Mouse (Mus musculus): ENCODE results near the gene Anxa4. TPM values are rescaled to one million over a fixed set of nuclear protein-coding genes. Genes with fewer than 3 reads are reported as not detected.

Gene Anxa4
- polyA plus RNA-seq, 1 experiment from 2014 or later = 12.1 TPM

- H3K27ac ChIP-seq (replicated peaks; ENCODE audit: low read depth, low read length) = no peak overlapping the region
- H3K4me1 ChIP-seq (ENCODE audit: control insufficient read depth, insufficient read depth, low read length) = 0 out of 2 replicates have a peak, but pooled peaks cover 2% of the 10 kb centered on the region
- no peak overlapping the region for H3K9ac ChIP-seq (ENCODE audit: low read length)
- no peaks in the 10 kb centered on the region for H3K27me3 ChIP-seq (ENCODE audit: control insufficient read depth, insufficient read depth, low read length)
- 49% methylated on average over 3 of the region's 3 CpGs for WGBS
- H3K36me3 ChIP-seq (ENCODE audit: control insufficient read depth, insufficient read depth, low read length) = no peaks in the 10 kb centered on the region
- no peak overlapping the region for H3K4me3 ChIP-seq (ENCODE audit: low read depth, low read length)
- ATAC-seq (ENCODE audit: insufficient number of reproducible peaks, low FRiP score, low TSS enrichment, low read depth) (no peak), DNase-seq (ENCODE audit: low spot score) (no peak)
- H3K4me2 ChIP-seq (ENCODE audit: low read depth, severe bottlenecking) = peak overlapping the region; percentile 19
- H3K9me3 ChIP-seq (ENCODE audit: control insufficient read depth, low read length) = no peaks in the 10 kb centered on the region
These were observed 21.5 kb upstream of the Anxa4 start for GRCm38 (mm10) chr6:86814926-86815325.

- Histone ChIP-seq H3K9ac (ENCODE audit: low read length) (no peak overlapping the region), H3K4me2 (ENCODE audit: low read depth, severe bottlenecking) (no peak overlapping the region), H3K4me1 (ENCODE audit: control insufficient read depth, insufficient read depth, low read length) (0 out of 2 replicates have a peak, but pooled peaks cover 2% of the 10 kb centered on the region), H3K4me3 (ENCODE audit: low read depth, low read length) (no peak overlapping the region), H3K36me3 (ENCODE audit: control insufficient read depth, insufficient read depth, low read length) (no peaks in the 10 kb centered on the region), H3K9me3 (ENCODE audit: control insufficient read depth, low read length) (no peaks in the 10 kb centered on the region), H3K27ac (replicated peaks; ENCODE audit: low read depth, low read length) (no peak overlapping the region), H3K27me3 (ENCODE audit: control insufficient read depth, insufficient read depth, low read length) (no peaks in the 10 kb centered on the region)
- ATAC-seq (ENCODE audit: insufficient number of reproducible peaks, low FRiP score, low TSS enrichment, low read depth) = no peak
- DNase-seq (ENCODE audit: low spot score) = peak; percentile 58
- WGBS = 14% methylated on average over 3 of the region's 3 CpGs
These were observed 20.0 kb upstream of the Anxa4 start for GRCm38 (mm10) chr6:86813341-86813740.

- Histone ChIP-seq H3K4me1 (ENCODE audit: control insufficient read depth, insufficient read depth, low read length) (0 out of 2 replicates have a peak, but pooled peaks cover 2% of the 10 kb centered on the region), H3K4me3 (ENCODE audit: low read depth, low read length) (no peak overlapping the region), H3K27me3 (ENCODE audit: control insufficient read depth, insufficient read depth, low read length) (no peaks in the 10 kb centered on the region), H3K9me3 (ENCODE audit: control insufficient read depth, low read length) (no peaks in the 10 kb centered on the region), H3K27ac (replicated peaks; ENCODE audit: low read depth, low read length) (no peak overlapping the region), H3K9ac (ENCODE audit: low read length) (no peak overlapping the region), H3K4me2 (ENCODE audit: low read depth, severe bottlenecking) (no peak overlapping the region), H3K36me3 (ENCODE audit: control insufficient read depth, insufficient read depth, low read length) (no peaks in the 10 kb centered on the region)
- ATAC-seq (ENCODE audit: insufficient number of reproducible peaks, low FRiP score, low TSS enrichment, low read depth) (no peak), DNase-seq (ENCODE audit: low spot score) (no peak)
- 59% methylated on average over 4 of the region's 4 CpGs for WGBS
These were observed 19.5 kb upstream of the Anxa4 start for GRCm38 (mm10) chr6:86812919-86813318.

GRCm38 (mm10) chr6:86806455-86807086, 13.2 kb upstream of the Anxa4 start:
- Histone ChIP-seq H3K9me3 (ENCODE audit: control insufficient read depth, low read length) (no peaks in the 10 kb centered on the region), H3K4me3 (ENCODE audit: low read depth, low read length) (no peak overlapping the region), H3K27ac (replicated peaks; ENCODE audit: low read depth, low read length) (no peak overlapping the region), H3K9ac (ENCODE audit: low read length) (no peak overlapping the region), H3K4me2 (ENCODE audit: low read depth, severe bottlenecking) (no peak overlapping the region), H3K4me1 (ENCODE audit: control insufficient read depth, insufficient read depth, low read length) (no peaks in the 10 kb centered on the region), H3K36me3 (ENCODE audit: control insufficient read depth, insufficient read depth, low read length) (no peaks in the 10 kb centered on the region), H3K27me3 (ENCODE audit: control insufficient read depth, insufficient read depth, low read length) (no peaks in the 10 kb centered on the region)
- DNase-seq (ENCODE audit: low spot score) (peak; percentile 68), ATAC-seq (ENCODE audit: insufficient number of reproducible peaks, low FRiP score, low TSS enrichment, low read depth) (no peak)
- whole genome bisulfite sequencing = 4% methylated on average over 5 of the region's 5 CpGs

- Histone ChIP-seq H3K27me3 (ENCODE audit: control insufficient read depth, insufficient read depth, low read length) (no peaks in the 10 kb centered on the region), H3K4me1 (ENCODE audit: control insufficient read depth, insufficient read depth, low read length) (no peaks in the 10 kb centered on the region), H3K27ac (replicated peaks; ENCODE audit: low read depth, low read length) (no peak overlapping the region), H3K4me2 (ENCODE audit: low read depth, severe bottlenecking) (no peak overlapping the region), H3K9me3 (ENCODE audit: control insufficient read depth, low read length) (no peaks in the 10 kb centered on the region), H3K36me3 (ENCODE audit: control insufficient read depth, insufficient read depth, low read length) (no peaks in the 10 kb centered on the region), H3K4me3 (ENCODE audit: low read depth, low read length) (no peak overlapping the region), H3K9ac (ENCODE audit: low read length) (no peak overlapping the region)
- WGBS = 81% methylated on average over 3 of the region's 3 CpGs
- no peak for DNase-seq (ENCODE audit: low spot score)
- ATAC-seq (ENCODE audit: insufficient number of reproducible peaks, low FRiP score, low TSS enrichment, low read depth) = no peak
These were observed 11.3 kb upstream of the Anxa4 start for GRCm38 (mm10) chr6:86804646-86805045.

GRCm38 (mm10) chr6:86801431-86801830, 8.0 kb upstream of the Anxa4 start:
- H3K27ac ChIP-seq (replicated peaks; ENCODE audit: low read depth, low read length) = no peak overlapping the region
- no peak overlapping the region for H3K4me3 ChIP-seq (ENCODE audit: low read depth, low read length)
- H3K4me2 ChIP-seq (ENCODE audit: low read depth, severe bottlenecking) = no peak overlapping the region
- H3K9ac ChIP-seq (ENCODE audit: low read length) = no peak overlapping the region
- no peaks in the 10 kb centered on the region for H3K27me3 ChIP-seq (ENCODE audit: control insufficient read depth, insufficient read depth, low read length)
- no peaks in the 10 kb centered on the region for H3K9me3 ChIP-seq (ENCODE audit: control insufficient read depth, low read length)
- H3K4me1 ChIP-seq (ENCODE audit: control insufficient read depth, insufficient read depth, low read length) = no peaks in the 10 kb centered on the region
- no peak for ATAC-seq (ENCODE audit: insufficient number of reproducible peaks, low FRiP score, low TSS enrichment, low read depth)
- WGBS = 37% methylated on average over 11 of the region's 11 CpGs
- no peak for DNase-seq (ENCODE audit: low spot score)
- H3K36me3 ChIP-seq (ENCODE audit: control insufficient read depth, insufficient read depth, low read length) = no peaks in the 10 kb centered on the region

- ATAC-seq (ENCODE audit: insufficient number of reproducible peaks, low FRiP score, low TSS enrichment, low read depth) = no peak
- Histone ChIP-seq H3K4me2 (ENCODE audit: low read depth, severe bottlenecking) (no peak overlapping the region), H3K27ac (replicated peaks; ENCODE audit: low read depth, low read length) (no peak overlapping the region), H3K9me3 (ENCODE audit: control insufficient read depth, low read length) (no peaks in the 10 kb centered on the region), H3K4me3 (ENCODE audit: low read depth, low read length) (no peak overlapping the region), H3K36me3 (ENCODE audit: control insufficient read depth, insufficient read depth, low read length) (no peaks in the 10 kb centered on the region), H3K4me1 (ENCODE audit: control insufficient read depth, insufficient read depth, low read length) (no peaks in the 10 kb centered on the region), H3K27me3 (ENCODE audit: control insufficient read depth, insufficient read depth, low read length) (no peaks in the 10 kb centered on the region), H3K9ac (ENCODE audit: low read length) (no peak overlapping the region)
- 91% methylated on average over 3 of the region's 3 CpGs for WGBS
- no peak for DNase-seq (ENCODE audit: low spot score)
These were observed 7.1 kb upstream of the Anxa4 start for GRCm38 (mm10) chr6:86800467-86800866.

- Histone ChIP-seq H3K4me1 (ENCODE audit: control insufficient read depth, insufficient read depth, low read length) (peaks cover 4% of the 10 kb centered on the region; the same call in 1 of the 2 replicates), H3K4me2 (ENCODE audit: low read depth, severe bottlenecking) (no peak overlapping the region), H3K27me3 (ENCODE audit: control insufficient read depth, insufficient read depth, low read length) (peaks cover 10% of the 10 kb centered on the region; the same call in 1 of the 2 replicates), H3K27ac (replicated peaks; ENCODE audit: low read depth, low read length) (no peak overlapping the region), H3K36me3 (ENCODE audit: control insufficient read depth, insufficient read depth, low read length) (no peaks in the 10 kb centered on the region), H3K9ac (ENCODE audit: low read length) (no peak overlapping the region), H3K9me3 (ENCODE audit: control insufficient read depth, low read length) (no peaks in the 10 kb centered on the region), H3K4me3 (ENCODE audit: low read depth, low read length) (no peak overlapping the region)
- DNase-seq (ENCODE audit: low spot score) (no peak), ATAC-seq (ENCODE audit: insufficient number of reproducible peaks, low FRiP score, low TSS enrichment, low read depth) (no peak)
- WGBS = 52% methylated on average over 4 of the region's 4 CpGs
These were observed 4.1 kb upstream of the Anxa4 start for GRCm38 (mm10) chr6:86797455-86797854.

GRCm38 (mm10) chr6:86793957-86794356, 573 bp upstream of the Anxa4 start:
- Histone ChIP-seq H3K9me3 (ENCODE audit: control insufficient read depth, low read length) (no peaks in the 10 kb centered on the region), H3K9ac (ENCODE audit: low read length) (no peak overlapping the region; the same call in 1 of the 2 replicates), H3K4me2 (ENCODE audit: low read depth, severe bottlenecking) (peak overlapping the region; percentile 97), H3K4me3 (ENCODE audit: low read depth, low read length) (peak overlapping the region; percentile 57; the same call in 1 of the 2 replicates), H3K27ac (replicated peaks; ENCODE audit: low read depth, low read length) (no peak overlapping the region), H3K4me1 (ENCODE audit: control insufficient read depth, insufficient read depth, low read length) (peaks cover 4% of the 10 kb centered on the region; the same call in 1 of the 2 replicates), H3K27me3 (ENCODE audit: control insufficient read depth, insufficient read depth, low read length) (peaks cover 16% of the 10 kb centered on the region; the same call in 1 of the 2 replicates), H3K36me3 (ENCODE audit: control insufficient read depth, insufficient read depth, low read length) (no peaks in the 10 kb centered on the region)
- ATAC-seq (ENCODE audit: insufficient number of reproducible peaks, low FRiP score, low TSS enrichment, low read depth) (no peak), DNase-seq (ENCODE audit: low spot score) (no peak)
- 42% methylated on average over 5 of the region's 5 CpGs for WGBS

Measured in limb, embryonic 11.5 days (tissue).